Mouse (Mus musculus): ENCODE data around the gene A730061H03Rik. TPM values are rescaled to one million over a fixed set of nuclear protein-coding genes. Genes with fewer than 3 reads are reported as not detected.

The A730061H03Rik gene
- total RNA-seq, 2 experiments from 2014 or later = 1.0 to 1.2 TPM

Other genes starting within 250 kb of the A730061H03Rik start
- gene Dhrs4, start 81.6 kb downstream of the A730061H03Rik start, total RNA-seq (2021) = 10 to 100 TPM; 82.9 to 85.8 TPM
- gene Carmil3, start 69.8 kb downstream of the A730061H03Rik start, total RNA-seq (2021) = 10 to 100 TPM; 19.6 to 25.4 TPM
- 1 to 10 TPM in 1 of 2 experiments, under 1 TPM in 1; 0.53 to 1.1 TPM for gene Cpne6, start 50.0 kb downstream of the A730061H03Rik start, total RNA-seq (2021)
- gene Nrl, start 35.4 kb downstream of the A730061H03Rik start, total RNA-seq (2021) = not detected
- gene Pck2, start 20.1 kb downstream of the A730061H03Rik start, total RNA-seq (2021) = 10 to 100 TPM; 63.4 to 64.0 TPM
- gene Dcaf11, start 400 bp downstream of the A730061H03Rik start, total RNA-seq (2021) = 10 to 100 TPM; 84.6 to 91.6 TPM
- gene Fitm1, start 15.2 kb upstream of the A730061H03Rik start, total RNA-seq (2021) = 1 to 10 TPM; 6.5 to 10.0 TPM
- gene Psme1, start 17.7 kb upstream of the A730061H03Rik start, total RNA-seq (2021) = 100 to 1,000 TPM; 302 to 310 TPM
- gene Emc9, start 24.9 kb upstream of the A730061H03Rik start, total RNA-seq (2021) = 10 to 100 TPM; 40.9 to 47.0 TPM
- gene Psme2, start 30.7 kb upstream of the A730061H03Rik start, total RNA-seq (2021) = 100 to 1,000 TPM; 336 to 355 TPM
- 10 to 100 TPM; 35.0 to 40.3 TPM for gene Rnf31, start 31.3 kb upstream of the A730061H03Rik start, total RNA-seq (2021)
- gene Irf9, start 43.2 kb upstream of the A730061H03Rik start, total RNA-seq (2021) = 10 to 100 TPM; 19.1 to 19.9 TPM
- 1 to 10 TPM; 8.0 to 8.6 TPM for gene Rec8, start 57.6 kb upstream of the A730061H03Rik start, total RNA-seq (2021)
- 100 to 1,000 TPM in 1 of 2 experiments, 10 to 100 TPM in 1; 96.8 to 108 TPM for gene Ipo4, start 75.6 kb upstream of the A730061H03Rik start, total RNA-seq (2021)
- 1 to 10 TPM; 3.8 to 4.5 TPM for gene Gm49378, start 77.5 kb upstream of the A730061H03Rik start, total RNA-seq (2021)
- 100 to 1,000 TPM in 1 of 2 experiments, 10 to 100 TPM in 1; 98.6 to 102 TPM for gene Tm9sf1, start 83.4 kb upstream of the A730061H03Rik start, total RNA-seq (2021)
- gene Tssk4, start 89.8 kb upstream of the A730061H03Rik start, total RNA-seq (2021) = 1 to 10 TPM; 1.7 to 2.8 TPM
- 10 to 100 TPM; 57.4 to 63.3 TPM for gene Mdp1, start 100.1 kb upstream of the A730061H03Rik start, total RNA-seq (2021)
- 10 to 100 TPM; 29.2 to 29.7 TPM for gene Gmpr2, start 111.5 kb upstream of the A730061H03Rik start, total RNA-seq (2021)
- gene Nedd8, start 111.7 kb upstream of the A730061H03Rik start, total RNA-seq (2021) = 100 to 1,000 TPM; 316 to 337 TPM
- gene Tinf2, start 121.4 kb upstream of the A730061H03Rik start, total RNA-seq (2021) = 10 to 100 TPM; 33.0 to 33.2 TPM
- gene Tgm1, start 153.5 kb upstream of the A730061H03Rik start, total RNA-seq (2021) = 1 to 10 TPM; 1.4 to 1.8 TPM
- 10 to 100 TPM; 23.8 to 25.7 TPM for gene Rabggta, start 161.9 kb upstream of the A730061H03Rik start, total RNA-seq (2021)
- gene Dhrs1, start 185.3 kb upstream of the A730061H03Rik start, total RNA-seq (2021) = 10 to 100 TPM; 74.1 to 77.7 TPM
- gene Nop9, start 185.3 kb upstream of the A730061H03Rik start, total RNA-seq (2021) = 10 to 100 TPM; 24.5 to 27.1 TPM
- 10 to 100 TPM in 1 of 2 experiments, 1 to 10 TPM in 1; 4.6 to 12.0 TPM for gene Cideb, start 198.1 kb upstream of the A730061H03Rik start, total RNA-seq (2021)
- under 1 TPM; 0.17 to 0.34 TPM for gene Ltb4r2, start 201.0 kb upstream of the A730061H03Rik start, total RNA-seq (2021)
- 1 to 10 TPM; 1.3 to 2.9 TPM for gene Ltb4r1, start 205.6 kb upstream of the A730061H03Rik start, total RNA-seq (2021)
- gene Adcy4, start 223.7 kb upstream of the A730061H03Rik start, total RNA-seq (2021) = 10 to 100 TPM; 10.4 to 10.9 TPM
- 10 to 100 TPM in 1 of 2 experiments, 1 to 10 TPM in 1; 8.4 to 12.2 TPM for gene Ripk3, start 228.5 kb upstream of the A730061H03Rik start, total RNA-seq (2021)

Measured in adrenal gland, postnatal 4 days (tissue).